ENCODE assay signal across 8 mouse cellular contexts in genomic region chrX:36597707-36598389, GRCm38 (mm10). TPM values are rescaled to one million over a fixed set of nuclear protein-coding genes. Genes with fewer than 3 reads are reported as not detected.
A peak's percentile ranks its signal among the peaks of the same experiment; 100 is the strongest.
DNase-seq lines count a peak whose midpoint lies in the region; ATAC-seq and TF ChIP-seq lines count a peak whose summit lies in the region.

Gene Pgrmc1 (plus strand): TSS chrX:36598206.

- 0 out of 2 replicates have a peak, but pooled peaks cover 3% of the 10 kb centered on the region for H3K4me1 ChIP-seq in embryonic fibroblast, embryonic 13.5 days (ENCODE audit: control insufficient read depth, insufficient read depth, low read length)
- H3K4me1 ChIP-seq in kidney, embryonic 14.5 days (ENCODE audit: control insufficient read depth, insufficient read depth, low read length), result no peaks in the 10 kb centered on the region
- no peaks in the 10 kb centered on the region for H3K4me1 ChIP-seq in limb, embryonic 14.5 days (ENCODE audit: control insufficient read depth, insufficient read depth, low read length)
- H3K4me1 ChIP-seq in midbrain, embryonic 16.5 days (ENCODE audit: control insufficient read depth, insufficient read depth, low read length), result peaks cover 12% of the 10 kb centered on the region
- H3K4me1 ChIP-seq in spleen, adult 2 months (ENCODE audit: control insufficient read depth, insufficient read depth, insufficient read length), result peaks cover 3% of the 10 kb centered on the region; the same call in 1 of the 2 replicates

- H3K36me3 ChIP-seq in kidney, embryonic 14.5 days (ENCODE audit: control insufficient read depth, insufficient read depth, low read length), result peaks cover 3% of the 10 kb centered on the region; the same call in 1 of the 2 replicates
- H3K36me3 ChIP-seq in limb, embryonic 14.5 days (ENCODE audit: control insufficient read depth, insufficient read depth, low read length), result peaks cover 3% of the 10 kb centered on the region; the same call in 1 of the 2 replicates
- H3K36me3 ChIP-seq in midbrain, embryonic 16.5 days (ENCODE audit: control insufficient read depth, insufficient read depth, low read length), result no peaks in the 10 kb centered on the region
- no peaks in the 10 kb centered on the region for H3K36me3 ChIP-seq in spleen, adult 2 months (ENCODE audit: control insufficient read depth, insufficient read depth, low read length)

- 31% methylated on average over 45 of the region's 45 CpGs for WGBS in kidney, embryonic 14.5 days
- WGBS in limb, embryonic 14.5 days, result 18% methylated on average over 28 of the region's 45 CpGs
- 23% methylated on average over 35 of the region's 45 CpGs for WGBS in midbrain, embryonic 16.5 days
- WGBS in spleen, adult 2 months, result 30% methylated on average over 43 of the region's 45 CpGs

- no peaks in the 10 kb centered on the region for H3K27me3 ChIP-seq in kidney, embryonic 14.5 days (ENCODE audit: control insufficient read depth, insufficient read depth, low read length)
- no peaks in the 10 kb centered on the region for H3K27me3 ChIP-seq in limb, embryonic 14.5 days (ENCODE audit: control insufficient read depth, insufficient read depth, low read length)
- H3K27me3 ChIP-seq in midbrain, embryonic 16.5 days (ENCODE audit: control insufficient read depth, insufficient read depth, low read depth, low read length), result no peaks in the 10 kb centered on the region
- H3K27me3 ChIP-seq in spleen, adult 2 months (ENCODE audit: control insufficient read depth, insufficient read depth, low read length), result no peaks in the 10 kb centered on the region

- H3K9ac ChIP-seq in kidney, embryonic 14.5 days (ENCODE audit: low read depth, low read length), result peak within 1 kb of the TSS; percentile 81
- peak within 1 kb of the TSS; percentile 68 for H3K9ac ChIP-seq in limb, embryonic 14.5 days (ENCODE audit: low read depth, low read length, severe bottlenecking)
- H3K9ac ChIP-seq in midbrain, embryonic 16.5 days (ENCODE audit: low read depth, low read length), result peak within 1 kb of the TSS; percentile 79

- TF ChIP-seq CTCF in embryonic fibroblast, embryonic 13.5 days (IDR thresholded peaks at IDR 0.05; ENCODE audit: borderline replicate concordance, insufficient read depth, low read length), result no peak
- TF ChIP-seq CTCF in spleen, adult 2 months (IDR thresholded peaks at IDR 0.05; ENCODE audit: extremely low read depth, insufficient read depth, insufficient read length, insufficient replicate concordance), result no peak

- peak within 1 kb of the TSS; percentile 78 for H3K27ac ChIP-seq in embryonic fibroblast, embryonic 13.5 days (ENCODE audit: insufficient read depth, low read length)
- H3K27ac ChIP-seq in kidney, embryonic 14.5 days (ENCODE audit: low read depth, low read length), result no peak within 1 kb of the TSS; the same call in 1 of the 2 replicates
- peak within 1 kb of the TSS; percentile 74 for H3K27ac ChIP-seq in limb, embryonic 14.5 days (replicated peaks; ENCODE audit: low read depth, low read length)
- H3K27ac ChIP-seq in midbrain, embryonic 16.5 days (ENCODE audit: low read length), result peak within 1 kb of the TSS; percentile 89
- peak within 1 kb of the TSS; percentile 95 for H3K27ac ChIP-seq in spleen, adult 2 months (ENCODE audit: insufficient read depth, low read length)

- DNase-seq in B cell, adult 2 months, result peak; percentile 88 to 89
- DNase-seq in brain, adult 2 months (ENCODE audit: low read depth, low spot score), result peak; percentile 90
- peak; percentile 83 to 87 for DNase-seq in heart, adult 9 months (ENCODE audit: low spot score in 2 of 2)
- DNase-seq in limb, embryonic 14.5 days (ENCODE audit: low spot score), result peak; percentile 90
- peak; percentile 69 to 77 for DNase-seq in spleen, adult 2 months (ENCODE audit: low read depth in 1 of 2, low spot score in 2 of 2)

- TF ChIP-seq POLR2A in embryonic fibroblast, embryonic 13.5 days (IDR thresholded peaks at IDR 0.05; ENCODE audit: low read depth, low read length), result peak; percentile 95
- TF ChIP-seq POLR2A in limb, embryonic 14.5 days (IDR thresholded peaks at IDR 0.05; ENCODE audit: borderline replicate concordance, extremely low read depth, insufficient read depth, insufficient read length), result peak; percentile 98
- TF ChIP-seq POLR2A in spleen, adult 2 months (IDR thresholded peaks at IDR 0.05; ENCODE audit: low read depth, low read length), result peak; percentile 90

- peak within 1 kb of the TSS; percentile 82 for H3K4me3 ChIP-seq in embryonic fibroblast, embryonic 13.5 days (ENCODE audit: insufficient read depth, low read length)
- peak within 1 kb of the TSS; percentile 61 for H3K4me3 ChIP-seq in kidney, embryonic 14.5 days (ENCODE audit: low read length)
- peak within 1 kb of the TSS; percentile 61 for H3K4me3 ChIP-seq in limb, embryonic 14.5 days (replicated peaks; ENCODE audit: low read length)
- peak within 1 kb of the TSS; percentile 65 for H3K4me3 ChIP-seq in midbrain, embryonic 16.5 days (ENCODE audit: low read depth, low read length)
- H3K4me3 ChIP-seq in spleen, adult 2 months (ENCODE audit: extremely low read depth, insufficient read depth, insufficient read length), result peak within 1 kb of the TSS; percentile 89

- H3K4me2 ChIP-seq in kidney, embryonic 14.5 days (replicated peaks; ENCODE audit: low read depth, low read length), result peak within 1 kb of the TSS; percentile 48
- H3K4me2 ChIP-seq in limb, embryonic 14.5 days (replicated peaks; ENCODE audit: low read depth, low read length, severe bottlenecking), result peak within 1 kb of the TSS; percentile 52
- peak within 1 kb of the TSS; percentile 59 for H3K4me2 ChIP-seq in midbrain, embryonic 16.5 days (ENCODE audit: low read length)

- no peaks in the 10 kb centered on the region for H3K9me3 ChIP-seq in kidney, embryonic 14.5 days (ENCODE audit: control insufficient read depth, low read length)
- no peaks in the 10 kb centered on the region for H3K9me3 ChIP-seq in limb, embryonic 14.5 days (ENCODE audit: control insufficient read depth, low read length)
- H3K9me3 ChIP-seq in midbrain, embryonic 16.5 days (replicated peaks; ENCODE audit: control insufficient read depth, low read length, poor library complexity, severe bottlenecking), result no peaks in the 10 kb centered on the region

- ATAC-seq in kidney, embryonic 14.5 days (ENCODE audit: low FRiP score, low TSS enrichment), result peak; percentile 95
- ATAC-seq in limb, embryonic 14.5 days (ENCODE audit: low FRiP score, low read depth), result peak; percentile 94
- peak; percentile 94 for ATAC-seq in midbrain, embryonic 16.5 days

RNA-seq across cellular contexts. Expression of gene Pgrmc1, which starts in this region (rescaled TPM):
- 200 and 205 TPM in 2 replicates for polyA plus RNA-seq in embryonic fibroblast, embryonic 13.5 days (2011; ENCODE audit: insufficient read length, low read depth, missing spikeins)
- polyA plus RNA-seq in kidney, embryonic 14.5 days (2014; fragmentation: Nextera tagmentation; extraction: Ambion mirVana), result 256 and 282 TPM in 2 replicates
- 136 and 167 TPM in 2 replicates for polyA plus RNA-seq in limb, embryonic 14.5 days (2012; rRNA removed)
- 296 and 314 TPM in 2 replicates for polyA plus RNA-seq in limb, embryonic 14.5 days (2014; fragmentation: Nextera tagmentation; extraction: Ambion mirVana)
- 738 and 754 TPM in 2 replicates for polyA plus RNA-seq in midbrain, embryonic 16.5 days (2015; fragmentation: Nextera tagmentation; extraction: Ambion mirVana)
- 25.6 and 34.9 TPM in 2 replicates for polyA plus RNA-seq in spleen, adult 2 months (2012; rRNA removed)
